Comparison of ENCODE assay signal across 10 mouse cellular contexts in genomic region chr1:118901868-118902586, GRCm38 (mm10).
A peak's percentile ranks its signal among the peaks of the same experiment; 100 is the strongest.
DNase-seq lines count a peak whose midpoint lies in the region; ATAC-seq and TF ChIP-seq lines count a peak whose summit lies in the region.
"Had no signal": no experiment of that assay in that cellular context is flagged by ENCODE, and none has a peak within 500 bp of the region (broad histone marks: within the 10 kb centered on the region; RNA-seq: fewer than 3 reads in every experiment).

No protein-coding gene starts in this region.

- DNase-seq in embryo, embryonic 10 days (ENCODE audit: low spot score), result peak; percentile 62
- DNase-seq in embryonic facial prominence, embryonic 14.5 days (ENCODE audit: low spot score), result no peak
- DNase-seq in right cerebral cortex, postnatal 10 days (ENCODE audit: low spot score in 2 of 2), result no peak
- DNase-seq in testis, postnatal 14 days (ENCODE audit: low spot score), result no peak
- DNase-seq in heart, postnatal 36 days, result no peak
- DNase-seq: spleen, adult 18-20 months had no signal

- ATAC-seq in intestine, embryonic 15.5 days, result peak; percentile 47
- no peak for ATAC-seq in intestine, postnatal 0 days
- peak; percentile 74 for ATAC-seq in embryonic facial prominence, embryonic 14.5 days (ENCODE audit: low read depth)
- no peak for ATAC-seq in midbrain, embryonic 12.5 days (ENCODE audit: low FRiP score, low read depth)

- H3K27ac ChIP-seq in intestine, embryonic 15.5 days, result no peak overlapping the region
- H3K27ac ChIP-seq in intestine, postnatal 0 days (ENCODE audit: low read depth, low read length), result no peak overlapping the region
- no peak overlapping the region for H3K27ac ChIP-seq in embryonic facial prominence, embryonic 14.5 days (replicated peaks; ENCODE audit: low read depth, low read length)
- H3K27ac ChIP-seq in midbrain, embryonic 12.5 days (replicated peaks), result no peak overlapping the region
- H3K27ac ChIP-seq: embryonic facial prominence, embryonic 12.5 days had no signal

- H3K27me3 ChIP-seq in intestine, embryonic 15.5 days (replicated peaks), result no peaks in the 10 kb centered on the region
- H3K27me3 ChIP-seq in intestine, postnatal 0 days (replicated peaks; ENCODE audit: control insufficient read depth, insufficient read depth, low read length), result no peaks in the 10 kb centered on the region
- H3K27me3 ChIP-seq in embryonic facial prominence, embryonic 14.5 days (replicated peaks; ENCODE audit: control insufficient read depth, insufficient read depth, low read length), result no peaks in the 10 kb centered on the region
- H3K27me3 ChIP-seq in midbrain, embryonic 12.5 days, result 0 out of 2 replicates have a peak, but pooled peaks cover 6% of the 10 kb centered on the region
- H3K27me3 ChIP-seq: embryonic facial prominence, embryonic 12.5 days had no signal

- no peaks in the 10 kb centered on the region for H3K36me3 ChIP-seq in intestine, embryonic 15.5 days
- no peaks in the 10 kb centered on the region for H3K36me3 ChIP-seq in intestine, postnatal 0 days (ENCODE audit: control insufficient read depth, insufficient read depth)
- H3K36me3 ChIP-seq in embryonic facial prominence, embryonic 14.5 days (ENCODE audit: control insufficient read depth, insufficient read depth, low read length), result 0 out of 2 replicates have a peak, but pooled peaks cover 4% of the 10 kb centered on the region
- H3K36me3 ChIP-seq in midbrain, embryonic 12.5 days, result no peaks in the 10 kb centered on the region
- H3K36me3 ChIP-seq: embryonic facial prominence, embryonic 12.5 days had no signal

- peaks cover 8% of the 10 kb centered on the region for H3K4me1 ChIP-seq in intestine, embryonic 15.5 days (replicated peaks)
- no peaks in the 10 kb centered on the region for H3K4me1 ChIP-seq in intestine, postnatal 0 days (replicated peaks; ENCODE audit: control insufficient read depth, insufficient read depth, low read length)
- peaks cover 32% of the 10 kb centered on the region for H3K4me1 ChIP-seq in embryonic facial prominence, embryonic 14.5 days (ENCODE audit: control insufficient read depth, insufficient read depth, low read length)
- peaks cover 29% of the 10 kb centered on the region; the same call in 1 of the 2 replicates for H3K4me1 ChIP-seq in midbrain, embryonic 12.5 days

- H3K4me3 ChIP-seq in intestine, embryonic 15.5 days (replicated peaks), result no peak overlapping the region
- no peak overlapping the region for H3K4me3 ChIP-seq in intestine, postnatal 0 days (ENCODE audit: low read depth, low read length)
- H3K4me3 ChIP-seq in embryonic facial prominence, embryonic 14.5 days (ENCODE audit: low read depth, low read length), result no peak overlapping the region
- H3K4me3 ChIP-seq in midbrain, embryonic 12.5 days, result no peak overlapping the region
- H3K4me3 ChIP-seq: embryonic facial prominence, embryonic 12.5 days had no signal

- H3K9ac ChIP-seq in intestine, embryonic 15.5 days, result no peak overlapping the region
- H3K9ac ChIP-seq in intestine, postnatal 0 days (ENCODE audit: low read depth, low read length), result no peak overlapping the region
- no peak overlapping the region for H3K9ac ChIP-seq in embryonic facial prominence, embryonic 14.5 days (ENCODE audit: low read depth, low read length)
- peak overlapping the region; percentile 31; the same call in 1 of the 2 replicates for H3K9ac ChIP-seq in midbrain, embryonic 12.5 days (replicated peaks)
- H3K9ac ChIP-seq: embryonic facial prominence, embryonic 12.5 days had no signal

- no peaks in the 10 kb centered on the region for H3K9me3 ChIP-seq in intestine, embryonic 15.5 days
- no peaks in the 10 kb centered on the region for H3K9me3 ChIP-seq in intestine, postnatal 0 days (ENCODE audit: control insufficient read depth)
- H3K9me3 ChIP-seq in embryonic facial prominence, embryonic 14.5 days (ENCODE audit: control insufficient read depth, low read length), result no peaks in the 10 kb centered on the region
- H3K9me3 ChIP-seq in midbrain, embryonic 12.5 days, result no peaks in the 10 kb centered on the region
- H3K9me3 ChIP-seq: embryonic facial prominence, embryonic 12.5 days had no signal

- intact Hi-C loops in heart, postnatal 36 days (cut with DNase I), result no loop called here

- 42% methylated on average over 8 of the region's 8 CpGs for WGBS in intestine, embryonic 15.5 days
- WGBS in intestine, postnatal 0 days, result 49% methylated on average over 8 of the region's 8 CpGs
- WGBS in embryonic facial prominence, embryonic 14.5 days, result 44% methylated on average over 8 of the region's 8 CpGs
- WGBS in midbrain, embryonic 12.5 days, result 48% methylated on average over 8 of the region's 8 CpGs

- TF ChIP-seq CTCF in intestine, postnatal 0 days (IDR thresholded peaks at IDR 0.05; ENCODE audit: low read depth), result no peak

- no peak overlapping the region for H3K4me2 ChIP-seq in intestine, embryonic 15.5 days (replicated peaks)
- no peak overlapping the region for H3K4me2 ChIP-seq in intestine, postnatal 0 days (replicated peaks; ENCODE audit: low read depth)
- H3K4me2 ChIP-seq in embryonic facial prominence, embryonic 14.5 days (ENCODE audit: low read depth, low read length), result no peak overlapping the region
- no peak overlapping the region for H3K4me2 ChIP-seq in midbrain, embryonic 12.5 days (replicated peaks)
- H3K4me2 ChIP-seq: embryonic facial prominence, embryonic 12.5 days had no signal

Comparison
In these comparisons a context has a peak if more than half of its experiments do, and no peak if none do; other contexts are left out.
1. ATAC-seq: peak in intestine, embryonic 15.5 days (single experiment) and embryonic facial prominence, embryonic 14.5 days (single experiment); none in intestine, postnatal 0 days (single experiment) and midbrain, embryonic 12.5 days (single experiment).